Mouse (Mus musculus) G1E (cell line): Measurements from ENCODE around the gene Lgals3.

ENCODE experiments used
- CTCF ChIP-seq: IDR thresholded peaks from 2 replicates; pipeline ENCODE4 v1.5.1; 2012; ENCODE audit warnings: low read depth, low read length, inconsistent platforms, mixed read lengths
- GATA1 ChIP-seq: IDR thresholded peaks from 2 replicates; pipeline ENCODE4 v1.6.1; 2012; ENCODE audit warnings: borderline replicate concordance, low read length, inconsistent platforms, mixed read lengths
- GATA2 ChIP-seq: IDR thresholded peaks from 2 replicates; pipeline ENCODE4 v1.6.1; 2012; ENCODE audit warnings: low read depth, low read length, inconsistent platforms, borderline replicate concordance
- POLR2AphosphoS5 ChIP-seq: IDR thresholded peaks from 2 replicates; pipeline ENCODE4 v1.6.1; 2012; ENCODE audit warnings: low read depth, low read length, inconsistent platforms; ENCODE audit not compliant: insufficient replicate concordance

DNA sequence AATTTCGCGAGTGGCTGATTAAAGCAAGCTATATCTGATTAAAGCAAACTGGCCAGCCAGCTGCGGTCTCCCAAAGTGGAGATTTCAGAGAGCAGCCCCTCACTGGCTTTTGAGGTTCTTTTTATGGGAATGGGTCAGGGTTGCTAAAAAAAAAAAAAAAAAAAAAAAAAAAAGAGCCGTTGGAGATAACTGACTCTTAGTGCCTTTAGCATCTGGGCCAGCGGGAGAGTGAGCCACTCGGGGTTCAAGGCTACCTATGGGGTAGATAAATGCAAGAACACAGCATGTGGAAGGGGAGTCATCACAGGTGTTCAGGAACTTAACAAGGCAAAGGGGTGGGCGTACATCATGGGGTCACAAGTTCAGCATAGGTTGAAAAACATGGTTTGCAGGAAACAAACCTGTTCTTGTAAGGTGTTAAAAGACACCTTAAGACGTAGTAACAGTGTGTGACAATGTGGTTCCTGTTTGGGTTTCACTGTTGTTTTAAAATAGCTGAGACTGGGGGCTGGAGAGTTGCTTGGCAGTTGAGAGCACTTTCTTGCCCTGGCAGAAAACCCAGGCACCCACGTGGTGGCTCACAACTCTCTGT is 51.6 kb downstream of the Lgals3 start:
- TF ChIP-seq GATA2 (no peak), CTCF (no peak), GATA1 (no peak), POLR2AphosphoS5 (no peak)
